Mouse (Mus musculus): ENCODE results near the gene Gpr155.

Gene Gpr155

DNA sequence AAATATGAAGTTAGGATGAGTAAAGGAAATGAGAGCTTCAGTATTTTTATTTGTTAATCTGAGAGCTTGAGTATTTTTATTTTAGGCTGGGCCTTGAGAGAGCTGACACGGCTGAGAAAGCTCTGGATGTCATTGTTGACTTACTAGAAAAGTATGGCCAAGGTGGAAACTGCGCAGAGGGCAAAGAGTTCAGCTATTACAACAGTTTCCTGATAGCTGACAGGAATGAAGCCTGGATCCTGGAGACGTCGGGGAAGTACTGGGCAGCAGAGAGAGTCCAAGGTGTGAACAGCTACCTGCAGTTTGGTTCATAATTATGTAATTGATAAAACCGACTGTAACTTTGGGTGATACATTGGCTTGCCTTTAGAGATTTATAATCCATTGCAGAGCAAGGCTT is 67.2 kb downstream of the Gpr155 start:
- no peak for DNase-seq (ENCODE audit: low spot score)

DNA sequence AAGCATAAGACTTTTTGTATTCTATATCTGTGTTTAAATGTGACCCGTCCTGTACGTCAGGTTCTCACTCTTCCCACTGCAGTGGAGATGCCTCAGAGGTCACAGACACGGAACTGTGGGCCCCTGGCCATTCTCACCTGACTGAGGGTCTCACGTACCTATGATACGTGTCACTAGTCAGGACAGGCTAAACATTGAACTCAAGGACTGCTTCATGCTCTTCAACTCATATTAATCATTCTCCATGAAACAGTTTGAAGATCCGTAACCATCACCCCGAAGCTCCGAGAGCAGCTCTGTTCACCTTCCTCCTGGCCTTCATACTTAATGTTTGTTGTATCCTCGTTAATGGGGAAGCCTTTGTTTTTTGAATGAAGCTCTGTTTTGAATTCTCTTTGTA is 68.9 kb downstream of the Gpr155 start:
- no peak for DNase-seq (ENCODE audit: low spot score)

DNA sequence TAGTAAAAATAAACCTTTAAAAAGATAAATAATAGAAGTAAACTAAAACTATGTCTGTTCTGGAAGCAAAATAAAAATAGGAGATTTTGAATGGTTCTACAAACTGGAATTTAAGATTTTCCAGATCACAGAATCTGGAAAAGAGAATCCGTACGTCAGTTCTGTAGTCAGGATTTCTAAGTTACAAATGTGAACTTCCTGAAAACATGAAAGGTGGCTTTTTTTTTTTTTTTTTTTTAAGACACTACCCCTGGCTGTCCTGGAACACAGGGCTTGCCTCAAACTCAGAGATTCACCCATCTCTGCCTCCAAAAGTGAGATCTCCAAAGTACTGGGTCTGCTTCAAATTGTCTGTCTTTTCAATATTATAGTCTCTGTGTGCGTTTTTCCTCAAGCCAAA is 72.1 kb downstream of the Gpr155 start:
- no peak for DNase-seq (ENCODE audit: low spot score)

DNA sequence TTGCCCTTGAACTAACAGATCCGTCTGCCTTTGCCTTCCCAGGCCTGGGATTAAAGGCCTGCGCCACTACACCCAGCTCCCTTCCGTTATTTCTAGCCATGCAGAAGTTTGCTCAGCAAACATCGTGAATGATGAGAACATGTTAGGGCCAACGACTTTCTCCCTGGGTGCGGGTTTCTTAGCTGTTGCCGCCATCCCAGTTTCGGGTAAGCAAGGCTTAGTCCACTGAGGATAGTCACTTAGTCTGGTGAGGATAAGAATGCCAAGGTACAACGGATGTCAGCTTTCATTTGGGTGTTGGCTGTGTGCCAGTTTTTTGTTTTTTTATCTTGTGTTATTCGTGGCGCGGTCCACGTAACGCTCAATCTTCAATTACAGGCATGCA is 73.3 kb downstream of the Gpr155 start:
- DNase-seq (ENCODE audit: low spot score), result peak; percentile 60

DNA sequence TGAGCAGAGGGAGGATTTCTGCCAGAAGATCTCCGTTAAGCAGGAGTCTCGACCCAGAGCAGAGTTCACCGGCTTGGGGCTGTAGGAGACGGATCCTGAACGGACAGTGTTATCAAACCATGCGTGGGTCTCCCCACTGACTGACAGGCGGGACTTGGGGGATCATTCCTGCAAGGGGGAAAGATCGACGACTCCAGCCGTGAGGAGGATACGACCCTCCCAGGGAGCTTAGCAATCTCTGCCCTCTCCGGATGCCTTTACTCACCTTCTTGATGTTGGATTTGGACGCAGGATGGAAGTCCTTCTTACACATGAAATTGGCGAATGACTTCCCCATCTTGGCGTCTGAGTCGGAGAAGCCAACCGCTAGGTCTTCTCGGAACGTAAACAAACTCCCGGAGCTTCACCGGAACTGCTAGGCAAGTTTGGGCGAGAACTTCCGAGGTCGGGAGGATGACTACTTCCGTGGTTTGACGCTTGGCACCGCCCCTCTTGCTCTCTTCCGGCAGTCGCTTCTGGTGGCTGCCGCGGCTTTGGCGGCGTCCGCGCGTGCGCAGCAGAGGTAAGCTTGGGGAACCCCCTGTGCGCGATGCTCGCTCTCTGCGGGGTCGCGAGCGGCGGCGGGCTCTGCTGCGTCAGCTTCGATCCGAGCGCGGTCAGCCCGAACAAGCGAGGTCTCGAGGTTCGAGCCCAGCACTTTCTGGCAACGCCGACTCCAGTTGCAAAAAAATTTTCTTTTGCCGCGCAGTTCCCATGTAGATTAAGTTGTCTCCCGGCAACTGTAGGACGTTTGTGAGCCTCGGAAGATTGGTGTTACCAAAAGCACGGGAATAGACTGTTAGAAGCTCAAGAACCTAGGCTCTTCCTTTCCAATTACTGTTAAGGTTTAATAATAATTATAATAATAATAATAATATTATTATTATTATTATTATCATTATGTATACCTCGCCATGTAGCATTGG is 73.9 kb downstream of the Gpr155 start, which contains the start of the genes Scrn3 and Cir1:
Scrn3 (plus strand) TSS at position 450 of the 965 bp plus-strand sequence.
Cir1 (minus strand) TSS at position 550 of the 965 bp plus-strand sequence.
- peak; percentile 98 for DNase-seq (ENCODE audit: low spot score)

DNA sequence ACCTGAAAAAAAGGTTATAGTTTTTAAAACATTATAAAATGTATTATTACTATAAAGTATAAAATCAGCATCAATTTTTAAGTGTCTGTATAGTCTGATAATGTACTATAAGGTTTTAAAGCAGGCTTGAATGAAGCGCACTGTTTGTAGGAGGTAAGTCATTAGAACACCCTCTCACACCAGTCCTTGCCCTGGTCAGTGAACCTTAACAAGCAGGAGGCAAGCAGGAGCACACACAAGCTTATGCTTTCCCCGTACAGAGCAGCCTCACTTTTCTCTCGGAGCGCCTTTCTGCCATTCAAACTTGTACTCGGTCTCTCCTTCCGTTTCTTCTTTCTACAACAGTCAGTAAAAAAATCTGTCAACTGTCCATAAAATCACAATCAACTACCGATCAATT is 80.4 kb downstream of the Gpr155 start:
- DNase-seq (ENCODE audit: low spot score), result no peak

DNA sequence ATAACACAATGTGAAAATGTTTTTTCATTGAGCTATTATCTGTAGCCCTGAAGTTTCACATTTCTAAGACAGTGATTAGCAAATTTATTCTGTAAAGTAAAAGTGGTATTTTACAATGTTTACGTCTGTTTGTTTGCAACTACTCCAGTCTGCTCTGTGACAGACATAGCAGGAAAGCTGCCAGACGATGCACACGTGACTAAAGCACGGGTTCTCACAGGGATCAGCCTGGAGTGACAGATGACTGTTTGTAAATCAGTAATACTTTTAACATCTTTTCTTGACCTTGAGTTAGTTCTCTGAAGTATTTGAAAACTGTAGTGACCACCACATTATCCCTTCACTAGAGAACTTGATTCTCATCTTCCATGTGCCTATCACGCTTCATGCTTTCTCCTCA is 81.9 kb downstream of the Gpr155 start:
- DNase-seq (ENCODE audit: low spot score), result no peak

DNA sequence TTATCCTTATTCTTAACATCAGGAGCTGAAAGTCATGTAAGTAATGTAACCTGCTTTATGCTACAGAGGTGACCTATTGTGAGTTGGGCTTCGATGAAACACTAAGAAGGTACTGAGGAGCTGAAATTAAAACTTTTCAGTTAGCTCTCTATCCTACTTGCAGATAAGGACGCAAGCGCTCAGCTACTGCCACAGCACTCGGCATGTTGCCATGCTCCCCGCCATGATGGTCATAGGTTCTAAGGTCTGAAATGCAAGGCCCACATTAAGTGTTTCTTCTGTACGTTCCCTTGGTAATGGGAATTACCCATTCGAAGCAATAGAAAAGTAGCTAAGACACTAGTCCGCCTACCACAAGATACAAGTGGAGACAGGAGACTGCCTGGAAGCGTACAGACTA is 83.7 kb downstream of the Gpr155 start:
- no peak for DNase-seq (ENCODE audit: low spot score)

DNA sequence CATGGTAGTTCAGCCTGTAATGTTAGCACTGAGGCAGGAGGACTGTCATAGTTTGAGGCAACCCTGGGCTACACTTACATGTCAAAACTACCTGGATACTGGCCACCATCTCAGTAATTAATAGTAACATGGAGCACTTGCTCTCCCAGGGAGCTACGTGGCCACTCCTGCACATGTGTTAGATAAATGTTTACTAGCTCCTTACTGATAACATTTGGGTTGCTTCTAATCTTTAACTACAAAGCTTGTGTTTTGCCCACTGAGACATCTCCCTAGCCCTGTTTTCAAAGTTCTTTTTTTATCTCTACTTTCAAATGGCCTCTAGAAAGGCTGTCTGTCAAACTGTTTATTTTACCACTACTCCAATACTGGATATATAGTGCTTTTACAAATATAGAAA is 84.4 kb downstream of the Gpr155 start:
- no peak for DNase-seq (ENCODE audit: low spot score)

DNA sequence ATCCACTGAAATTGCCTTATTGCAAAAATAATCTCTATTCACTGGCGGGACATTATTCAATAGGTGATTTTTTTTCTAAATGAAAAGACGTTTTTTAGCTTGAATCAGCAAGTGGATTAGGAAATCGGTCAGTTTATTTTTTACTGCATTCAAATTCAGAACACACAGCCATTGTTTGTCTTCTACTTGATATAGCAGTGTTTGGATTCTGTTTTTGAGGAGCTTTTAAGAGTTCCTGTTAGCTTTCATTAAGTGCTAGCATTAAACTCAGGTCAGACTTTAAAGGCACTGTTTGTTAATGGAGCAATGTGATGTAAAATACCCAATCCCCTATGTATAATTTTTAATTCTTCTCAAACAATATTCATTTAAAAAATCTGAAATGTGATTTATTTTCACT is 87.5 kb downstream of the Gpr155 start:
- no peak for DNase-seq (ENCODE audit: low spot score)

DNA sequence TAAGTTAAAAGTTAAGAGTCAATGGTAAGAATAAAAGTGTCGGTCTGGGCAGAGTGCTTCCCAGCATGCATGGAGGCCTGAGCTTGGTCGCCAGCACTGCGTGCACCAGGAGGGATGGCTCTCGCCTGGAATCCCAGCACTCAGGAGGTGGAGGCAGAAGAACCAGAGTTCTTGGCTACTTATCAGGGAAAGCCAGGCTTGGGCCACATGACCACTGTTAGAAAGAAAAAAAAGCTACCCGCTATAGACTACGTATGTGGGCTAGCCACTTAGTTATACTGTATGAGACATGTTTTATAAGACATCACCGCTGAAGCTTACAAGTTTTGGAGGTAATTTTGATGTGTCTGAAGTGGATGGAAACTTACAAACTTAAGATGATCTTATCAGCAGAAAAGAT is 88.2 kb downstream of the Gpr155 start:
- no peak for DNase-seq (ENCODE audit: low spot score)

DNA sequence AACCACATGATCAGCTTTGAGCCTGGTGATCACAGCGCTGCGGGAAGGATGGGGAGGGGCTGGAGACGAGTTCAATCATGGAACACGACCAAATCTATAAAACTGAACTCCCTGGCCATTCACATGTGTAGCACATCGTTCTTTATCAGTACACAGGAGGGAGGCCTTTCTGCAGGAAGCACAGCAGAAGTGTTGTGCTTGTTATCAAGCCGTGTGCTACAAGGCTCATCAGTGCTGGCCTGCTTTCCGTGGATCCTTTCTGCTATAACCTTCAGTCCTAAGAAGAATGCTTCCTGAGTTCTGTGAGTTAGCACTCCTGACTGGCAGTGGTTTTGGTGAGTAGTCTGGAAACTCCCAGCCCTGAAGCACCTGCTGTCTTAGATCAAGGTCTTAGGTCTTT is 91.3 kb downstream of the Gpr155 start:
- DNase-seq (ENCODE audit: low spot score), result no peak
